Comparison of ENCODE assay signal across 8 mouse cellular contexts in genomic region chr9:87740241-87740645, GRCm38 (mm10). TPM values are rescaled to one million over a fixed set of nuclear protein-coding genes. Genes with fewer than 3 reads are reported as not detected.
DNase-seq lines count a peak whose midpoint lies in the region; ATAC-seq lines count a peak whose summit lies in the region.

No protein-coding gene starts in this region.

- H3K4me3 ChIP-seq in lung, embryonic 15.5 days = peak overlapping the region; percentile 24; the same call in 1 of the 2 replicates
- H3K4me3 ChIP-seq in forebrain, embryonic 15.5 days = peak overlapping the region; percentile 14; the same call in 1 of the 2 replicates
- no peak overlapping the region; the same call in 1 of the 2 replicates for H3K4me3 ChIP-seq in limb, embryonic 11.5 days (ENCODE audit: low read depth, low read length)
- H3K4me3 ChIP-seq in stomach, embryonic 15.5 days (replicated peaks) = no peak overlapping the region; the same call in 1 of the 2 replicates

- H3K36me3 ChIP-seq in lung, embryonic 15.5 days = no peaks in the 10 kb centered on the region
- no peaks in the 10 kb centered on the region for H3K36me3 ChIP-seq in forebrain, embryonic 15.5 days
- H3K36me3 ChIP-seq in limb, embryonic 11.5 days (ENCODE audit: control insufficient read depth, insufficient read depth, low read length) = no peaks in the 10 kb centered on the region
- no peaks in the 10 kb centered on the region for H3K36me3 ChIP-seq in stomach, embryonic 15.5 days

- peaks cover 84% of the 10 kb centered on the region for H3K27me3 ChIP-seq in lung, embryonic 15.5 days
- H3K27me3 ChIP-seq in forebrain, embryonic 15.5 days = peaks cover 76% of the 10 kb centered on the region
- peaks cover 22% of the 10 kb centered on the region for H3K27me3 ChIP-seq in limb, embryonic 11.5 days (ENCODE audit: control insufficient read depth, insufficient read depth, low read length)
- H3K27me3 ChIP-seq in stomach, embryonic 15.5 days (replicated peaks) = peaks cover 69% of the 10 kb centered on the region

- no peaks in the 10 kb centered on the region for H3K9me3 ChIP-seq in lung, embryonic 15.5 days
- H3K9me3 ChIP-seq in forebrain, embryonic 15.5 days = no peaks in the 10 kb centered on the region
- H3K9me3 ChIP-seq in limb, embryonic 11.5 days (ENCODE audit: control insufficient read depth, low read length) = no peaks in the 10 kb centered on the region
- H3K9me3 ChIP-seq in stomach, embryonic 15.5 days = no peaks in the 10 kb centered on the region

- no peak overlapping the region for H3K9ac ChIP-seq in lung, embryonic 15.5 days
- no peak overlapping the region for H3K9ac ChIP-seq in forebrain, embryonic 15.5 days (replicated peaks)
- H3K9ac ChIP-seq in limb, embryonic 11.5 days (ENCODE audit: low read length) = no peak overlapping the region
- no peak overlapping the region for H3K9ac ChIP-seq in stomach, embryonic 15.5 days

- ATAC-seq in lung, embryonic 15.5 days (ENCODE audit: borderline replicate concordance, extremely low read depth, low FRiP score, low TSS enrichment) = peak; percentile 41
- peak; percentile 52 for ATAC-seq in forebrain, embryonic 15.5 days (replicated peaks)
- 0 out of 2 replicates have a peak, but pooled peaks have one; percentile 36 for ATAC-seq in limb, embryonic 11.5 days (ENCODE audit: insufficient number of reproducible peaks, low FRiP score, low TSS enrichment, low read depth)
- ATAC-seq in stomach, embryonic 15.5 days (ENCODE audit: insufficient read depth, low FRiP score, low read depth) = no peak
- no peak for ATAC-seq in erythroblast, adult 5-6 weeks (replicated peaks; ENCODE audit: low FRiP score, poor library complexity, severe bottlenecking)

- no peak for DNase-seq in lung, postnatal 25 days (ENCODE audit: low spot score)
- DNase-seq in limb, embryonic 11.5 days (ENCODE audit: low spot score) = peak; percentile 68
- DNase-seq in cerebellum, adult 9-10 months = no peak
- no peak for DNase-seq in thymus, postnatal 36 days

- no peak overlapping the region for H3K27ac ChIP-seq in lung, embryonic 15.5 days
- H3K27ac ChIP-seq in forebrain, embryonic 15.5 days (replicated peaks) = no peak overlapping the region
- peak overlapping the region; percentile 69; the same call in 1 of the 2 replicates for H3K27ac ChIP-seq in limb, embryonic 11.5 days (replicated peaks; ENCODE audit: low read depth, low read length)
- no peak overlapping the region for H3K27ac ChIP-seq in stomach, embryonic 15.5 days

- H3K4me2 ChIP-seq in lung, embryonic 15.5 days = peak overlapping the region; percentile 49
- peak overlapping the region; percentile 28; the same call in 1 of the 2 replicates for H3K4me2 ChIP-seq in forebrain, embryonic 15.5 days (replicated peaks)
- peak overlapping the region; percentile 42 for H3K4me2 ChIP-seq in limb, embryonic 11.5 days (ENCODE audit: low read depth, severe bottlenecking)
- peak overlapping the region; percentile 21 for H3K4me2 ChIP-seq in stomach, embryonic 15.5 days

- H3K4me1 ChIP-seq in lung, embryonic 15.5 days = peaks cover 16% of the 10 kb centered on the region; the same call in 1 of the 2 replicates
- peaks cover 15% of the 10 kb centered on the region for H3K4me1 ChIP-seq in forebrain, embryonic 15.5 days
- H3K4me1 ChIP-seq in limb, embryonic 11.5 days (ENCODE audit: control insufficient read depth, insufficient read depth, low read length) = peaks cover 12% of the 10 kb centered on the region; the same call in 1 of the 2 replicates
- H3K4me1 ChIP-seq in stomach, embryonic 15.5 days = peaks cover 17% of the 10 kb centered on the region

- WGBS in lung, embryonic 15.5 days = 1% methylated on average over 20 of the region's 20 CpGs
- 2% methylated on average over 20 of the region's 20 CpGs for WGBS in forebrain, embryonic 15.5 days
- under 1% methylated on average over 20 of the region's 20 CpGs for WGBS in limb, embryonic 11.5 days
- 8% methylated on average over 20 of the region's 20 CpGs for WGBS in stomach, embryonic 15.5 days

RNA-seq across cellular contexts. Expression of gene Tbx18, which starts 9.2 kb away (rescaled TPM):
- polyA plus RNA-seq in lung, embryonic 15.5 days (2015; fragmentation: Nextera tagmentation; extraction: Ambion mirVana) = 0.93 and 1.3 TPM in 2 replicates
- polyA plus RNA-seq in forebrain, embryonic 15.5 days (2015; fragmentation: Nextera tagmentation; extraction: Ambion mirVana) = 1.7 and 2.1 TPM in 2 replicates
- polyA plus RNA-seq in limb, embryonic 11.5 days (2014; fragmentation: Nextera tagmentation; extraction: Ambion mirVana) = 33.4 and 38.0 TPM in 2 replicates
- polyA plus RNA-seq in stomach, embryonic 15.5 days (2015; fragmentation: Nextera tagmentation; extraction: Ambion mirVana) = 0.41 and 0.69 TPM in 2 replicates
- total RNA-seq in erythroblast, adult 5-6 weeks (2015; ENCODE audit: low replicate concordance) = not detected in 2 replicates
- 0.68 TPM in 1 of 2 replicates, not detected in the other for total RNA-seq in erythroblast, adult 5-6 weeks (2017; ENCODE audit: low replicate concordance)

Comparison
In these comparisons a context has a peak if more than half of its experiments do, and no peak if none do; other contexts are left out.
1. ATAC-seq: peak in lung, embryonic 15.5 days (single experiment), forebrain, embryonic 15.5 days (single experiment) and limb, embryonic 11.5 days (single experiment); none in stomach, embryonic 15.5 days (single experiment) and erythroblast, adult 5-6 weeks (single experiment).
2. H3K4me3 ChIP-seq: peak in lung, embryonic 15.5 days (single experiment) and forebrain, embryonic 15.5 days (single experiment); none in limb, embryonic 11.5 days (single experiment) and stomach, embryonic 15.5 days (single experiment).
3. RNA of gene Tbx18, which starts 9.2 kb away (polyA plus RNA-seq): 33.4 to 38.0 TPM in limb, embryonic 11.5 days; 1.7 to 2.1 TPM in forebrain, embryonic 15.5 days, 0.93 to 1.3 TPM in lung, embryonic 15.5 days and 0.41 to 0.69 TPM in stomach, embryonic 15.5 days; every median in the first group is over 10 times any median in the second.
4. Peak in every context shown above with its lines, with median percentiles within 50 percentile points of each other: H3K4me2 ChIP-seq.